ENCODE assay signal across 9 mouse cellular contexts in genomic region chr3:67512807-67513206, GRCm38 (mm10). TPM values are rescaled to one million over a fixed set of nuclear protein-coding genes. Genes with fewer than 3 reads are reported as not detected.
A peak's percentile ranks its signal among the peaks of the same experiment; 100 is the strongest.
DNase-seq lines count a peak whose midpoint lies in the region; ATAC-seq and TF ChIP-seq lines count a peak whose summit lies in the region.
"Had no signal": no experiment of that assay in that cellular context is flagged by ENCODE, and none has a peak within 500 bp of the region (broad histone marks: within the 10 kb centered on the region; RNA-seq: fewer than 3 reads in every experiment).

No protein-coding gene starts in this region.

- peak; percentile 92 for TF ChIP-seq CTCF in layer of hippocampus, adult 2 months (conservative IDR thresholded peaks at IDR 0.05)

- H3K27me3 ChIP-seq in embryonic facial prominence, embryonic 11.5 days (ENCODE audit: control insufficient read depth, insufficient read depth, low read length) = peaks cover 6% of the 10 kb centered on the region

- H3K4me1 ChIP-seq in embryonic facial prominence, embryonic 11.5 days (ENCODE audit: control insufficient read depth, insufficient read depth, low read length) = no peaks in the 10 kb centered on the region

- H3K9ac ChIP-seq in embryonic facial prominence, embryonic 11.5 days (replicated peaks; ENCODE audit: low read length) = no peak overlapping the region
- H3K9ac ChIP-seq: heart, embryonic 15.5 days had no signal

- H3K27ac ChIP-seq in embryonic facial prominence, embryonic 11.5 days (replicated peaks; ENCODE audit: low read depth, low read length) = no peak overlapping the region
- H3K27ac ChIP-seq in layer of hippocampus, adult 2 months = no peak overlapping the region
- H3K27ac ChIP-seq: heart, embryonic 15.5 days had no signal

- no peak overlapping the region for H3K4me2 ChIP-seq in embryonic facial prominence, embryonic 11.5 days (ENCODE audit: low read depth, low read length)
- H3K4me2 ChIP-seq: heart, embryonic 15.5 days had no signal

- WGBS in embryonic facial prominence, embryonic 11.5 days = under 1% methylated on average over 5 of the region's 5 CpGs

- H3K36me3 ChIP-seq in embryonic facial prominence, embryonic 11.5 days (replicated peaks; ENCODE audit: control insufficient read depth, insufficient read depth, low read depth, low read length) = no peaks in the 10 kb centered on the region
- H3K36me3 ChIP-seq: heart, embryonic 15.5 days had no signal

- intact Hi-C loops in heart, postnatal 10 days (cut with DNase I) = loop anchor here (1.0 to 2.0 kb wide), 2 partner anchors 55 to 532 kb away; no protein-coding TSS in a partner anchor

- H3K9me3 ChIP-seq in embryonic facial prominence, embryonic 11.5 days (replicated peaks; ENCODE audit: control insufficient read depth, low read length) = no peaks in the 10 kb centered on the region
- H3K9me3 ChIP-seq: heart, embryonic 15.5 days had no signal

- ATAC-seq in embryonic facial prominence, embryonic 11.5 days (replicated peaks; ENCODE audit: insufficient number of reproducible peaks, low FRiP score, low TSS enrichment, low read depth) = 0 out of 2 replicates have a peak, but pooled peaks have one; percentile 32

- H3K4me3 ChIP-seq in embryonic facial prominence, embryonic 11.5 days (ENCODE audit: low read depth, low read length) = no peak overlapping the region
- no peak overlapping the region for H3K4me3 ChIP-seq in layer of hippocampus, adult 2 months
- H3K4me3 ChIP-seq: heart, embryonic 15.5 days had no signal

- DNase-seq in CD8-positive naive resting alpha-beta T cell, adult 2 months (ENCODE audit: low read depth in 2 of 2, low spot score in 2 of 2) = peak; percentile 2 to 35
- peak; percentile 82 for DNase-seq in adrenal gland, postnatal 14 days
- DNase-seq in embryonic facial prominence, embryonic 11.5 days (ENCODE audit: low spot score) = peak; percentile 90
- peak; percentile 77 to 86 for DNase-seq in heart, postnatal 10 days
- DNase-seq in layer of hippocampus, adult 2 months (ENCODE audit: low spot score in 2 of 2) = peak; percentile 71 to 81
- DNase-seq in lung, postnatal 14 days = peak; percentile 83
- DNase-seq in retina, embryonic 14.5 days (ENCODE audit: low spot score) = peak; percentile 92
- peak; percentile 28 for DNase-seq in urinary bladder, adult 2 months (ENCODE audit: low spot score)

RNA-seq across cellular contexts. Expression of gene Rarres1, which starts 2.5 kb away (rescaled TPM):
- 1.0 and 1.5 TPM in 2 replicates for total RNA-seq in adrenal gland, postnatal 14 days (2021)
- 0.52 and 1.6 TPM in 2 replicates for polyA plus RNA-seq in embryonic facial prominence, embryonic 11.5 days (2014; fragmentation: Nextera tagmentation; extraction: Ambion mirVana)
- 1 to 10 TPM; 1.2 TPM for total RNA-seq in heart, postnatal 10 days (2021)
- total RNA-seq in layer of hippocampus, adult 2 months (2021) = 1 to 10 TPM; 1.5 to 1.8 TPM
- polyA plus RNA-seq in urinary bladder, adult 2 months (2012; rRNA removed) = 0.55 and 0.91 TPM in 2 replicates

RNA-seq across cellular contexts. Expression of gene Lxn, which starts 49.1 kb away (rescaled TPM):
- 16.7 and 16.8 TPM in 2 replicates for total RNA-seq in adrenal gland, postnatal 14 days (2021)
- 80.1 and 82.1 TPM in 2 replicates for polyA plus RNA-seq in embryonic facial prominence, embryonic 11.5 days (2014; fragmentation: Nextera tagmentation; extraction: Ambion mirVana)
- 10 to 100 TPM; 21.6 to 23.1 TPM for total RNA-seq in heart, postnatal 10 days (2021)
- 10 to 100 TPM; 40.1 to 45.3 TPM for total RNA-seq in layer of hippocampus, adult 2 months (2021)
- polyA plus RNA-seq in urinary bladder, adult 2 months (2012; rRNA removed) = 31.9 and 34.4 TPM in 2 replicates

Comparison
In these comparisons a context has a peak if more than half of its experiments do, and no peak if none do; other contexts are left out.
1. DNase-seq: peak in every context shown above with its lines; median percentile 92 in retina, embryonic 14.5 days; 90 in embryonic facial prominence, embryonic 11.5 days; 83 in lung, postnatal 14 days; 82 in adrenal gland, postnatal 14 days; 82 in heart, postnatal 10 days; 76 in layer of hippocampus, adult 2 months; 28 in urinary bladder, adult 2 months; 18 in CD8-positive naive resting alpha-beta T cell, adult 2 months.